Mouse (Mus musculus) B cell, adult (primary cell): ENCODE data around the gene Igf2r. TPM values are rescaled to one million over a fixed set of nuclear protein-coding genes. Genes with fewer than 3 reads are reported as not detected.

Source experiments
- total RNA-seq: library from RNA; stranded (reverse); gene quantifications from 4 replicates; pipeline ENCODE4 v1.2.4, GENCODE M21; 2023; ENCODE audit not compliant: inconsistent age

The Igf2r gene
- total RNA-seq, result 11.0 to 11.7 TPM (median 11.1 TPM) in 4 replicates

DNA sequence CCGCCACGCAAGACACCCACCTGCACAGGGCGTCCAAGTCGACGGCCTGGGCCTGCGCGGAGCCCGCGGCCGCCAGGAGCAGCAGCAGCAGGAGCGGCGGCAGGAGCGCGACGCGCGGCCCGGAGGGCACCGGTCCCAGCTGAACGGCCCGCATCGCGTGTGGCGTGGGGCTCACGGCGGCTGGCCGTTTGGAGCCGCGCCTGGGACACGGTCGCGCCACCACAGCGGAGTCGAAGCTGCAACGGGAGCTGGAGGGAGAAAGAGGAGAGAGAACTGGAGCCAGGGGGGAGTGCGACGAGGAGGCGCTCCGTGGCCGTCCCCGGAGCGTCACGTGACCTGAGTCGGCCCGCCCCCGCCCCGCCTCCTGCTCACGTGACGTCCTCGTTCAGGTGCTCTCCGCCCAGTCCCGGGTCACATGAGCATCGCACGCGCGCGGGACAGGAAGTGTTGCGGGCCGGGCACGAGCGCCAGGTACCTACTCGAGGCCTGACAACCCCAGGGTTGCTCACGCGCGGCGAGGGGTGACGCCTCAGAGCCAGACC lies at the start of gene Igf2r:
Igf2r (minus strand) TSS at position 285 of the 542 bp plus-strand sequence.

DNA sequence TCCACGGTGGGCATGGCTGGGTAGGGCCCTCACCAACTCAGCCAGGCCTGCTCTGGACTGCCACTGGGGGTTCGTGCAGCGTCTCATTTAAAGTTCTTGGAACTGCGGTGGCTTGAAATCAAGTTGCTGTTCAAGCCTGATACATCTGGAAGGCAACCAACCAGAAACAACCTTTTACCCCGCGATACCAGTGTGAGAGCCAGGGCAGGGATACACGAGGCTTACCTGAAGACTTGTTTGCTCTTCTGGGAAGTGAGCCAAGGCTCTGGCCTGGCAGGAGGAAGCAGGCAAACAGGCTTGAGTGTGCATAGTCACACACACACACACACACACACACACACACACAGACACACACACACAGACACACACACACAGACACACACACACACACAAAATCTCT lies 93.8 kb downstream of the Igf2r start, which contains the start of gene Slc22a1:
Slc22a1 (minus strand) TSS at position 184 of the 400 bp plus-strand sequence.

Other genes starting within 250 kb of the Igf2r start
- not detected in 4 replicates for gene Slc22a2, start 185.5 kb downstream of the Igf2r start, total RNA-seq
- not detected in 4 replicates for gene Slc22a1, start 93.8 kb downstream of the Igf2r start, total RNA-seq
- not detected in 4 replicates for gene Mas1, start 98.5 kb upstream of the Igf2r start, total RNA-seq
- gene Mrgprh, start 106.4 kb upstream of the Igf2r start, total RNA-seq, result not detected in 4 replicates
- 0.66 to 5.4 TPM (median 1.2 TPM) in 4 replicates for gene Pnldc1, start 140.6 kb upstream of the Igf2r start, total RNA-seq
- gene Tcp1, start 146.0 kb upstream of the Igf2r start, total RNA-seq, result 233 to 257 TPM (median 233 TPM) in 4 replicates
- 31.6 to 45.1 TPM (median 34.5 TPM) in 4 replicates for gene Mrpl18, start 146.7 kb upstream of the Igf2r start, total RNA-seq
- 1.1 TPM in 1 of 4 replicates, not detected in the others for gene Acat3, start 170.9 kb upstream of the Igf2r start, total RNA-seq
- 14.8 to 18.7 TPM (median 16.9 TPM) in 4 replicates for gene Acat2, start 191.1 kb upstream of the Igf2r start, total RNA-seq
- 98.5 to 107 TPM (median 104 TPM) in 4 replicates for gene Wtap, start 224.5 kb upstream of the Igf2r start, total RNA-seq
- 79.9 to 96.6 TPM (median 88.0 TPM) in 4 replicates for gene Sod2, start 237.2 kb upstream of the Igf2r start, total RNA-seq